Mouse (Mus musculus) monocyte, adult 59 days (primary cell): ENCODE measurements around the gene Pdcd2l. TPM values are rescaled to one million over a fixed set of nuclear protein-coding genes. Genes with fewer than 3 reads are reported as not detected.

Experiments used
- total RNA-seq, 2 experiments: library from RNA; stranded (reverse); gene quantifications; one replicate each; pipeline ENCODE4 v1.2.4; 2023

Pdcd2l gene
- total RNA-seq: 10 to 100 TPM; 26.0 to 31.0 TPM

DNA sequence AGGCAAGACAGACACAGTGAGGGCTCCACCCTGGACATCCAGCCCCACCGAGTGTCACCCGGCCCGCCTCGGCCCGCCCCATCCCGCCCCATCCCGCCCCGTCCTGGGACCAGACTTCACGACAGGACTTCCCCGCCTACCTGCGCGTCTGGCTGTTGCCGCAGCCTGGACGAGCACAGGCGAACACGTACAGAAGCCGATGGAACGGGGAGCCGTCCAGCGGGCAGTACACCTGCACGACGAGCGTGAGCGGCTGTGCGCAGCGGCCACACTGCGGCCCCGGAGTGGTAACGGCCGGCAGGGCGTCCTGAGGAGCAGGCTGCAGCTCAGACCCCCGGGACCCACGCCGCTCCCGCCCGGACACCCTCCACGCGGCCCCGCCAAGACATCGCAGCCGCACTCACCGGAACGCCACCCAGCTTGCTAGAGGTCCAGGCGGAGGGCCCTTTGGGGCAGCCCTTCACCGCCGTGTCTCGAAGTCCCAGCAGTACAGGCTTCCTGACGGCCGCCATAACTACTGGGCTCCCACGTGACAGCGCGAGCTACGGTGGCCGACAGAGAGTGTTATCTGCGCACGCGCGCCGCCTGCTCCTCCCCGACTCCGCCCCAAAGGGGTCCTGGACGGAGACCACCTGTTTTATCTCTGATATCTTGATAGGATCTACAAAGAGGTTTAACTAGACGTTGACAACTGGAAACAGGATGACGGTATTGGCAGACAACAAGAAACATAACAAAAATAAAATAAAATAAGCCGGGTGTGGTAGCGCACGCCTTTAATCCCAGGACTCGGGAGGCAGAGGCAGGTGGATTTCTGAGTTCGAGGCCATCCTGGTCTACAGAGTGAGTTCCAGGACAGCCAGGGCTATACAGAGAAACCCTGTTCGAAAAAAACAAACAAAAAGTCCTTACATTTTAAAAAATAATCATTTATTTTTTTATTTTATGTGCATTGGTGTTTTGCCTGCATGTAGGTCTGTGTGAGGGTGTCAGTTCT lies at the start of gene Pdcd2l:
Gene Pdcd2l, minus strand, starts transcription at position 530 of the 997 bp plus-strand sequence.

GRCm38 (mm10) chr7:34230116-34230515 lies 33.7 kb upstream of the Pdcd2l start, which contains the start of gene Gpi1:
Gene Gpi1, minus strand, starts transcription at chr7:34230336.

GRCm38 (mm10) chr7:34169454-34169853 lies 27.0 kb downstream of the Pdcd2l start, which contains the start of gene Uba2:
Gene Uba2, minus strand, starts transcription at chr7:34169599.

Other genes with a start within 250 kb of the Pdcd2l start
- gene Scgb2b27, start 182.7 kb downstream of the Pdcd2l start, total RNA-seq: not detected
- gene Scgb1b27, start 175.2 kb downstream of the Pdcd2l start, total RNA-seq: not detected
- not detected for gene Scgb1b30, start 101.2 kb downstream of the Pdcd2l start, total RNA-seq
- gene Wtip, start 63.4 kb downstream of the Pdcd2l start, total RNA-seq: 1 to 10 TPM; 1.1 to 1.7 TPM
- gene Uba2, start 27.1 kb downstream of the Pdcd2l start, total RNA-seq: 10 to 100 TPM; 53.4 to 55.5 TPM
- 100 to 1,000 TPM; 331 to 386 TPM for gene Gpi1, start 33.7 kb upstream of the Pdcd2l start, total RNA-seq
- gene Gm6096, start 54.4 kb upstream of the Pdcd2l start, total RNA-seq: not detected
- 10 to 100 TPM; 33.0 to 37.3 TPM for gene 4931406P16Rik, start 116.9 kb upstream of the Pdcd2l start, total RNA-seq
- 100 to 1,000 TPM; 142 to 147 TPM for gene Lsm14a, start 196.7 kb upstream of the Pdcd2l start, total RNA-seq